Mouse (Mus musculus) G1E (cell line): ENCODE measurements around the gene Zfp853.

Experiments used
- CTCF ChIP-seq: IDR thresholded peaks from 2 replicates; pipeline ENCODE4 v1.5.1; 2012; ENCODE audit warnings: low read depth, low read length, inconsistent platforms, mixed read lengths
- POLR2AphosphoS5 ChIP-seq: IDR thresholded peaks from 2 replicates; pipeline ENCODE4 v1.6.1; 2012; ENCODE audit warnings: low read depth, low read length, inconsistent platforms; ENCODE audit not compliant: insufficient replicate concordance

DNA sequence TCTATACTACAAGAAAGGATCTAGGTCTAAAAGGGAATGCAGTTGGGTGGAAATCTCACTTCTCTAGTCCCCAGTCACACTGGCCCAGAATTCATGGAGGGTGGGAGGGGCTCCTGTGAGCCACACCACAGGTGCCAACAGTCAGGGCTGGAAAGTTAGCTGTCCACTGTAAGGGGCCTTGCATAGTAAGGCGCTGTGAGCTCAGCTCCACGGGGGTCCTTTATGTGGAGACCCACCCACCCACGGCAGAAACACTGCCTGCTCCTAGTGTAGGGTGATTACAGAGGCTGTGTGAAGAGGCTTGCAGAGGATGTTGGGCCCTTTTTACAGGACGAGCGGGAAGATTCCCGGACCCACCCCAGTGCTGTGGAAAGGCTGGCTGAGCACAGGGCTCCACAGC, 41.4 kb downstream of the Zfp853 start:
- TF ChIP-seq POLR2AphosphoS5, result no peak
- TF ChIP-seq CTCF, result no peak
